Mouse (Mus musculus) stomach, postnatal 0 days (tissue): ENCODE measurements around the gene Ppp3ca.

Source experiments
- CTCF ChIP-seq: IDR thresholded peaks from 2 replicates; pipeline ENCODE4 v1.5.1; 2016; ENCODE audit warnings: antibody characterized with exemption, low read depth, mild to moderate bottlenecking, moderate library complexity
- EP300 ChIP-seq: optimal IDR thresholded peaks from 2 replicates; pipeline ENCODE3; 2016; ENCODE audit warnings: antibody characterized with exemption

DNA sequence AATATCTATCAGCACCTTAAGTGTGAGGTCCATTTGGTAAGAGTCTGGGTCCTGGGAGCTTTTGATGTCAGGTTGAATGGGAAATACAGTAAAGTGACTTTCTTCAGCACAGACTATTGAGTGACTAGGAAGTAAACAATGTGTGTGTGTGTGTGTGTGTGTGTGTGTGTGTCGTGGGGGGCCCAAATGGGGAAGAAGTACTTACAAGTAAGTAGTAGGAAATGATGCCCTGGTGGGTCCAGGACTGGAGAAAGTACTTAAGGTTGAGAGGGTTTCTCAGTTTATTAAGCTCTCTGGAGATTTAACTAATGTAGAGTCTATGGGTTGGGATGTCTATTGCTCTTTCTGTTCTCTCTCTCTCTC, 92.0 kb downstream of the Ppp3ca start:
- TF ChIP-seq CTCF (no peak), EP300 (no peak)
